Mouse (Mus musculus): ENCODE measurements at regions not wholly inside any gene's neighbourhood (a gene's known extent, or its start where the extent isn't known, plus 50 kb on each side); places are given as distances from the start of the nearest gene placed in this dataset.

GRCm38 (mm10) chr3:148683181-148683580, 307.2 kb downstream of the Adgrl2 start:
- TF ChIP-seq CTCF (IDR thresholded peaks at IDR 0.05; ENCODE audit: low read depth, low read length): no peak
- no peak for TF ChIP-seq POLR2A (IDR thresholded peaks at IDR 0.05; ENCODE audit: borderline replicate concordance, low read depth, low read length)
